Mouse (Mus musculus) left cerebral cortex, adult 8-10 months (tissue): ENCODE results near the gene Fam240a. TPM values are rescaled to one million over a fixed set of nuclear protein-coding genes. Genes with fewer than 3 reads are reported as not detected.
A peak's percentile ranks its signal among the peaks of the same experiment; 100 is the strongest.

ENCODE experiments used
- DNase-seq, 2 experiments: peaks; one replicate each; pipeline ENCODE4 v3.0.0; 2022; ENCODE audit warnings: low spot score in 2 of 2
- total RNA-seq, 4 experiments: library from RNA; stranded (reverse); gene quantifications; 2 replicates each; pipeline ENCODE4 v1.2.4; 2022

The Fam240a gene
- total RNA-seq, 4 experiments from 2014 or later = not detected

DNA sequence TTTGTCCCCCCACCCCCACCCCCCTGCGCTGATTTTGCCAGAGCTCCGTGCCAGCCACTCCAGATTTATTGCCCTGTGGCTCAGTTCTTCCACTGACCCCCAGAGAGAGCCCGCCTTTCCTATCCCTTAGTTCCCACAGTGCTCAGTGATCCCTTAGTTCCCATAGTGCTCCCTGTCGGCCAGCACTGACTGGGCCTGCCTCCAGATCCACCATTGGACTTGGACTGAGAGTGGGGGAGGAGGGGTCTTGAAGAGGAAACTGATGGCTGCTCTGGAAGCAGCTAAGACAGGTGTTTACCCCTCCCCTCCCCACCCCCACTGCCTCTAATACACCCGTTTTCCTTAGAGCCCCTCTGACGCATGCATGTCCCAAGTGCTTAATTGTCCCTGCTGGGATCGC is 20.7 kb downstream of the Fam240a start:
- DNase-seq = no peak

DNA sequence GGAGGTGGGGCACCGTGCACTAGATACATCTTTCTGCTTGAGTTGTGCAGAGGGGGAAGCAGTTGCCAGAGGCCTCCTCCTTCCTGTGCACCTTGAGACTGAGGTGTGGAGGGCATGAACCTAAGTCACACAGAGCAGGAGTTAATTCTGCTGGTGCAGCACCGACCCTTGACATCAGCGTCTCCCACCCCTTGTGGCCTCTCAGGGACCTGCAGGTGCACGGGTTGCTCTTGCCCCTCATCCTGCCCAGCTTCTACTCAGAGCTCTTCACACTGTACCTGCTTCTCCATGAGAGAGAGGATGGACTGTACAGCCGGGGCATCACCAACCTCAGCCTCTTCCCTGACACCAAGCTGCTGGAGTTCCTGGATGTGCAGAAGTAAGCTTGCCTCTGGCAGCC is 21.2 kb downstream of the Fam240a start:
- DNase-seq = no peak

DNA sequence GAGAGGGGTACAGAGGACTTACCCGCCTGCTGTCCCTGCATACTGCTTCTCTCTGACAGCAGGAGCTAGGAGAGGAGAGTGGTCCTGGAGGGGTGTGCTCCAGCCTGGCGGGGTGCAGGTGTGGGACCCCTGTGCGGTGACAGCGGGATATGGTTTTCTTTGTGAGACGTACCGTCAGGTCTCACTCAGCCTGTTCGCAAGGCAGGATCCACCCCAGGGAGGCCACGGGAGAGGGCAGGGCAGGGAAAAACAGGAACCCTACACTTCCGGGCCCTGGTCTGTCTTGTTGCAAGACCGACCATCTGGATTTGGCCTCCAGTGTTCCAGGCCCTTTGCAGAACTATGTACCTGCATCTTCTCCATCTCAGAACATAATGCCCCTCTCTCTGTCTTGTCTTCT is 23.2 kb downstream of the Fam240a start:
- DNase-seq = no peak

DNA sequence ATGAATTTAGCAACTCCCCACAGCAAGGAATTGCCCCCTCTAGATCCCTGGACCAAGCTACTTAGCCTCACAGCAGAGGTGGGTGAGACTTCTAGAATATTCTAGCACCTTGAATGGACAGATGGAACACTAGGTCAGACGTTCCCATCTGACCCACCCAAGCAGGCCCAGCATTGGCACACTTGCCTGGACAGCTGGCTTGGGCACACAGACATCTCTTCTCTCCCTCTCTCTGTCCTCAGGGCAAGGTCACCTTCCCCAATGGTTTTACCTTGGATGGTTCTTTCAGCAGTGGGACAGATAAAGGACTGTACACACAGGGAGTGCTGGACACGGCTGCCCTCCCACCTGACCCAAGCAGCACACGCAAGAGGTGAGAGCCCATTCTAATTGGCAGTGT is 24.1 kb downstream of the Fam240a start:
- DNase-seq = no peak

DNA sequence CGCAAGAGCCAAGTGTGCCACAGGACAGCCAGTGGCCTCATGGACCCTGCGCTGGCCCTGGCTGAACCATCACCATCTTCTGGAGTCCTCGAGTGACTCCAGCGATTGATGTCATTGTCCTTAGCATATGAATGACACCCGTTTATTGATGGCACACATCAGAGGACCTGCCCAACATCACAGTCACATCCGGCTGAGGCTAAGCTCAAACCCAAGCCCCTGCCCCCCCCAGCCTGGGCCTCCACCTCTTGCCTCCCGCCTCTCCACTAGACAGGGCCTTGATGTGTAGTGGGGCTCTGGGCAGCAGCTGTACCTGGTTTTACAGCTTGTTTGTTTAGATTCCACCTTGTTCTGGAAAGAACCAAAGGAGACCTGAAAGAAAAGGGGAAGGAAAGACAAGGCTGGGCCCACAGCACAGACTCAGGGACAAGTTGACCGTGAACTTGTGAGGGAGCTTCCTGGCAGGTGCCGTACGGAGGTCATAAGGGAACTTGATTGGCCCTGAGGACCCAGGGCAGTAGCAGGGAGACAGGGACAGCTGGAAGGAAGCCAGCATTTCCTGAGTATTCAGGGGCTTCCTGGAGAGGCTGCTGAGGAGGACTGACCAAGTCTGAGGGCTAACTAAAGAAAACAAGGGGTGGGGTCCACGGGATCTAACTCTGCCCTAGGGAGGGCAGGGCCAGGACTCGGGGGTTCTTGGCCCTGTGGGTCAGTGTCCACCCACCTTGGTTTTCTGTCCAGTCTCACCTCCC is 25.4 kb downstream of the Fam240a start:
- DNase-seq = no peak

DNA sequence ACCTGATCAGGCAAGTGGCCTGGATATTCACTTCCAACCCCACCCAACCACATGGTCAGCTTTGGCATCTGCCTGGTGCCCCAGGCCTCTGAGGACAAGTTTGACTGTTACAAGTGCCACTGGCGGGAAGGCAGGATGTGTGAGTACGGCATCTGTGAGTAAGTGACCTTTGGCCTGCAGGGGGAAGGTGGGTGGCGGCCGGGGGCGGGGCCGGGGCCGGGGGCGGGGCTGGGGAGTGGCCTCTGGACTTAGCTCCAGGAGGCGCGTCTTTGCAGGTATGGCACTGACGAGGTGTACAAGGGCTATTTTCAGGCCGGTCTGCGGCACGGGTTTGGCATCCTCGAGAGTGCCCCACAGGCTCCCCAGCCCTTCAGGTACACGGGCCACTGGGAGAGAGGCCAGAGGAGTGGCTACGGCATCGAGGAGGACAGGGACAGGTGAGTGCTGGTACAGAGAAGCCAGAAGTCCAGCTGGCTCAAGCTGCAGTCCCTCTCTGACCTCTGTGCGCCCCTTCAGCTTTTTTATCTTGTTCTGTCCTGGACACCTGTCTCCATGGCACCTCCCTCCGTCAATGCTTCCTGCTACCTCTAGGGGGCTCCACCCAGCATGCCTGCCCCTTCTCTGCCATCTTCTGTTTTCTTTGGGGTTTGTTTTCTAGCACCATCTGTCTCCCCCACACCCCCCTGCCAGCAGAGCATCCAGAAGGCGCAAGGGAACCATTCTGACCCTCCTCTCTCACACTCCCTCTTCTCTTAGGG is 26.5 kb downstream of the Fam240a start:
- DNase-seq = no peak

DNA sequence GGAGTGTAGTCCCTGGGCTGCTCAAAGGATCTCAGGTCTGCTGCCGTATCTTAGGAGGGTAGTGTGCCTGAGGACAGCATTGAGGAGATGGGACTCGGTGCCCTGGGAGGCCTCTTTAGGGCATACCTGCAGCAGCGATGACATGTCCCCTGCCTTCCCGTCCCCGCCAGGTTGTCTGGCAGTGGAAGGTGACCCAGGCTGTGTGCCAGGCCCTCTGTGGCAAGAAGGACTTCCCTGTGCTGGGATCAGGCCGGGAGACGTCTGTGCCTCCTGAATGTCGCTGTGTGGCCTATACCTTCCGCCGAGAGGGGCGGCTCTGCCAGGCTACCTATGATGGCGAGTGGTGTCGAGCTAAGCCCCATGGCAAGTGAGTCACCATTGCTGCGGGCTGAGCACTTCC is 27.7 kb downstream of the Fam240a start:
- DNase-seq = no peak

DNA sequence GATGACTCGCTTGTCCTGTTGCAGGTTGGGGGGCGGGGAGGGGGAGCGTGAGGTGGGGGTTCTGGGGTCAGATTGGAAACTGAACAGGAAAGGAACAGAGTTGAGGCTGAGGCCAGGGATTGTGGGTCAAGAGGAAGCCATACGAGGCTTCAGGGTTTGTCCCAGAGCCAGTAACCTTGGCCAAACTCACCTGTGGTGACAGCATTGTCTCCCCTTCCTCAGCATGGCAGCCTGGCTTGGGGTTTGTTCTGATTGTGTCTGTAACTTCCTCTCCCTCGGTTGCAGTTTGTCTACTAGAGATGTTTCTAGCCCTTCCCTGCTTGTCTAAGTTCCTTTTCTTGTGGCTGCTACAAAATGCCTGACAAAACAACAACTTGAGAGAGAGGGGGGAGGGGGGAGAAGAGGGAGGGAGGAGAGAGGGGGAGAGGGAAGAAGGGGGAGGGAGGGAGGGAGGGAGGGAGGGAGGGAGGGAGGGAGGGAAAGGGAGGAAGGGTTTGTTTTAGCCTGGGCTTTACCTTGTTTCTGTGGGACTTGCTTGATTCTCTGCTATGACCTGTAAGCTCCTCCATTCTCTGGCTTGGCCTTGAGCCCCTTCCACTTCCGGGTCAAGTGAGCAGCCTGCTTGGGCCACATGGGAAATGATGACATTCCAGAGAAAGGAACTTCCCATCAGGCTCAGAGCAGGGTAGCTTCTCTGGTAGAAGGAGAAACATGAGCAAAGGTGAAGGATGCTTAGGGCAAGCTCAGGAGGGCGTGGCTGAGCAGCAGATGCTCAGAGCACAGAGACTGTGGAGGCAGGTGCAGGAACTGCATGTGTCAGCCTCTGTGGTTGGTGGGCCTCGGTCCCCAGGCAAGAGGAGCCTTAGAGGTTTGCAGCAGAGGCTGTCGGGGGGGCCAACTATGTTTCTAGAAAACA is 29.0 kb downstream of the Fam240a start:
- no peak for DNase-seq

DNA sequence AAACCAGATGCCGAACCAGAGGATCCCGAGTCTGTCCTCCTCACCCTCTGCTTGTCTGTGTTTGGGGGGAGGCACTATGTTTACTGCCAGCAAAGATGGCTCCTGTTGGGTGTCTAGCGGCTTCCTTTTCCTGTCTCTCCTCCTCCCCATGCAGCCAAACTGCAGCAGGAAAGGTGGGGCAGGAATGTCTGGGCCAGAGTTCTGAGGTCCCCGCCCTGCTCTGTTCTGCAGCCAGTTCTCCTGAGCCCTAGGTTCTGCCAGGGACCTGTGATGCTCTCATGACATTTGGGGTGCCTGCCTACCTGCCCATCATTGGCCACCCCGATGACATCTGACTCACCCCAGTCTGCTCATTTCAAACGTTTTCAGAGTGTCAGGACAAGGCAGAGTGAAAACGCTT is 34.7 kb downstream of the Fam240a start:
- no peak for DNase-seq

DNA sequence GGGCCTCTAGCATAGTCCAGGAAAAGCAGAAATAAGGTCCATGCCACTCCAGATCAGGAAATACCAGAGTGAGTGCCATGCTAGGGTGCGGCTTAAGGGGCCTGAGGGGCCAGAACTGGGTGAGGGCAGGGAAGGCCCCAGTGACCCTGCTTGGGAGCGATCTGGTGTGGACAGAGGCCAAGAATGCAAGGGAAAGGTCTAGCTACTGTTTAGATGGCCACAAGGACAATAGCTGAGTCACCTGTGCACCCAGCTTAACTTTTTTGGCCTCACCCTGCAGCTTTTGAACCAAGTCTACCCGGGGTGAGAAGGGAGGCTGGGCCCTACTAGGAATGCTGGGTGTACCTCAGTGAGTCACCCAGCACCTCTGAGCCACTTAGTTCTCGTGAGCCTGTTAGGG is 35.9 kb downstream of the Fam240a start:
- DNase-seq = no peak

DNA sequence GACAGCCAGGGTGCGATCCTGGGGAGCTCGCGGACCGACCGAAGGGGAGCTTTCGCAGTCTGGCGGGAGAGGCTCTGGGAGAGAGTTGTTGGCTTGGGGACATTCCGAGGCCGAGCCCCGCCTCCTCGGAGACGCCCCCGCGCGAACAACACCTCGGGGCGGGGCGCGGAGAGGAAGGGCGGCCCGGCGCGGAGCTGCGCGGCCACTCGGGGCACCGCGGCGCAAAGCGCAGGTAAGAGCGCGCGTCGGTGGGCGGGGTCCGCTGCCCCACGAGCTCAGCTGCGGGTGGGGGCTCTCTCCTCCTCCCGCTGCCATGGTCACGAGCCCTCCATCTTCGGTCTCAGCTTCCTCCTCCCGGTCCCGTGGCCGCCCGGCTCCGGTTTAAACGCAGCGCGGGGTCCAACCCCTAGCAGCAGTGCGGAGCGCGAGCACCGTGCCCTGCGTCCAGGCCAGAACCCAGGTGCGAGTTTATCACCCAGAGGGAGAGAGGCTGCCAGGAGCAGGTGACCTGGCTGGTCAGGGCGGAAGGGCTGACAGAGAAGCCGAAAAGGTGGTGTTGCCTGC is 36.6 kb downstream of the Fam240a start, which contains the start of gene Tmie:
Gene Tmie (minus strand): TSS at position 116 of the 564 bp plus-strand sequence.
- peak in 1 of 2 experiments; percentile 36 for DNase-seq

DNA sequence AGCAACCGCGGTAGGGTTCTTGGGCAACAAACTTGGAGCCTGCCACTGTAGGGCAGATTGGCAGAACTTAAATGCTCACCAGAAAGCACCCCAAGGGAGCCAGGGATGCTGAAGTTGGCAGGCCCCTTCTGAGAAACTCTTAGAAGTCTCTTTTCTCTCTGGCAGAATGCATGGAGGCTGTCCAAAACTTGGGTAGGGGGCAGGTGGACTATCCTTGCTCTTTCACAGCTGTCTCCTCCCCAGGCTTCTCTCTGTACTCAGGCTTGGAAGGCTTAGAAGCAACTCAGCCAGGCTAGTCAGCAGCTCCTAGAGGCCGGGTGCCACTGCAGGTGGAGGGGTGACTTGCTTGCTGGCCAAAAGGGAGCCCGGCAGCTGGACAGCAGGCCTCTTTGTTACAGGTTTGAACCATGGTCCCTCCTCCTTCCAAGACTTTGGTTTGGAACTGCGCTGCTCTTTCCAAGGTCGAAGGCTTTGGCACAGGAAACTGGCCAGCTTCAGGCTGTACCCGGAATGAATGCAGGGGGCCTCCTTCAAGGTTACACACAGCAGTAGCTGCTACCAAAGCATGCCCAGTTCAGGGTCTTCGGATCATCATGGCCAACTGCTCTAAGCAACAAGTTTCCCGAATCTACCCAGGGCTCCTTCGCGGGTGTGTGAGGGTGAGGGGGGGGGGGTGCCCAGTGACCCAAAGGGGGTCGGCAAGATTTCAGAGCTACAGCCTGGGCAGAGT is 37.3 kb downstream of the Fam240a start, which contains the start of gene Als2cl:
Gene Als2cl (plus strand): TSS at position 680 of the 730 bp plus-strand sequence.
- DNase-seq = peak in 1 of 2 experiments; percentile 48

DNA sequence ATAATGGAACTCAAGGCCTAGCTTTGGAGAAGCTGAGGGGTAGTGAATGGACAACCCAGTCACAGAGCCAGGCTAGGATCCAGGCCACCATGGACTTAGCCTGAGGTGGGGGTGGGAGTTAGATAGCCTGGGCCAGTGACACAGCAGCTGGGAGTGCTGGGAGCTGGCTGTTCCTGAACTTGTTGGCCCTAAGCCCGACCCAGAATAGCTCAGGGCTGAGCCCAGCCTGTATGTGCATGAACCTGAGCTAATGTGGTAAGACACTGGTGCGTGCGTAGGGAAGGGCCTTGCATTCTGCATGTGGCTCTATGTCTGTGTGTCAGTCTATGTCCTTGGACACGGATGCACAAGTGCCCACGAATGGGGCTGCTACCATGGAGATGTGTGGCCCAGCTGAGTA is 38.8 kb downstream of the Fam240a start:
- DNase-seq = peak in 1 of 2 experiments; percentile 31

DNA sequence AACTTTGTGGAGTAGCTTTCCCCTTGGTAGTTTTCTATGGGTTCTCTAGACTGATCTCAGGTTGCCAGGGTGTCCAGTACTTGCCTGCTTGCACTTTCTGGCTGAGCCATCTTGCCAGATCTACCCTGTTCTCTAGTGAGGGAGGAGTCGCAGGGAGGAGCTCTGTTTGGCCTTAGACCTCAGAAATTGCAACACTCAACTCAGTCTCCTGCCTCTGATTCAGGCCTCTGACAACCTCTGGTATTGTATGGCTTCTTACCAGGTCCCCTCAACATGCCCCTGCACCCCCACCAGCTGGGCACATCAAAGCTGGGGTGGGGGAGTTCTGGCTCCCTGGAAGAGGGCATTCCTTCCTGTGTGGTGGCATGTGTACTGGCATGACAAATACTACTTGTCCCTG is 39.3 kb downstream of the Fam240a start:
- no peak for DNase-seq

DNA sequence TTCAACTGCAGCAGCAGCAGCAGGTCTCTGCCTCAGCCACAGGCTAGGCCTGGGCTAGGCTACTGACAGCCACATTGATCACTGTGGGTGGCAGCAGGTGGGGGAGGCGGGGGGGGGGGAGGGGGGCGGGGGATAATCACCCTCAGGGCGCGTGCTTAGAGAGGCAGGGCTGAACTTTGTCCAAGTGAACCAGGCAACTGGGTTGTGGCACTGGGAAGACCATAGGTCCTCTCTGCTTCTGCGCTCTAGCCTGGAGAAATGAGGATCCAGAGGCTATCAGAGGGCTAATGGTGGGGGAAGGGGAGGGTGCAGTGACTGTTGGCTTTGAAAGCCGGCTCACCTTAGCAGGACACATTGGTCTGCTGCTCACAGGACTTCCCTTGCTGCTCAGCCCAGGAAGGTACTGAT is 41.4 kb downstream of the Fam240a start:
- DNase-seq = no peak

DNA sequence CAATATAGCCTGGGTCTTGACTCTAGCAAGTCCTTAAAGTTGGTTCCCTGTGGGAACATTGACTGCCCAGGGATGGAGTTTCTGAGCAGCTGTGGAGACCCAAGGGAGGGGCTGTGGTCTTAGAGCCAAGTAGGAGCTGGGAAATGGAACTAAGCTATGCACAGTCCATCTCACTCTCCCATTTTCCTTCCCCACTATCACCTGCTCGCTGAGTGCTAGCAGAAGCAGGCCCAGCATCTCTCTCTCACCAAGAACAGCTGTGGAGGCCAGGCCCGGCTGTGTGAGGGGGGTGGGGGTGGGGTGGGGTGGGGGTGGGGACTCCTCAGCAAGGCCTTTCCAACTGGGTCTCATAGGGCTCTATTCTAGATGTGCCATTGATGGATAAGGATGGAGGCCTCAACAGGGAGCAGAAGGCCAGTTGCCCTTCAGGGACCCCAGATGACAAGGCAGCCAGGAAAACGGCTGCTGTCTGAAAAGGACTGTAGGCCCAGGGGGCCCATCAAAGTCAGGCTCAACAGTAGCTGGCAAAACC is 41.9 kb downstream of the Fam240a start:
- no peak for DNase-seq

DNA sequence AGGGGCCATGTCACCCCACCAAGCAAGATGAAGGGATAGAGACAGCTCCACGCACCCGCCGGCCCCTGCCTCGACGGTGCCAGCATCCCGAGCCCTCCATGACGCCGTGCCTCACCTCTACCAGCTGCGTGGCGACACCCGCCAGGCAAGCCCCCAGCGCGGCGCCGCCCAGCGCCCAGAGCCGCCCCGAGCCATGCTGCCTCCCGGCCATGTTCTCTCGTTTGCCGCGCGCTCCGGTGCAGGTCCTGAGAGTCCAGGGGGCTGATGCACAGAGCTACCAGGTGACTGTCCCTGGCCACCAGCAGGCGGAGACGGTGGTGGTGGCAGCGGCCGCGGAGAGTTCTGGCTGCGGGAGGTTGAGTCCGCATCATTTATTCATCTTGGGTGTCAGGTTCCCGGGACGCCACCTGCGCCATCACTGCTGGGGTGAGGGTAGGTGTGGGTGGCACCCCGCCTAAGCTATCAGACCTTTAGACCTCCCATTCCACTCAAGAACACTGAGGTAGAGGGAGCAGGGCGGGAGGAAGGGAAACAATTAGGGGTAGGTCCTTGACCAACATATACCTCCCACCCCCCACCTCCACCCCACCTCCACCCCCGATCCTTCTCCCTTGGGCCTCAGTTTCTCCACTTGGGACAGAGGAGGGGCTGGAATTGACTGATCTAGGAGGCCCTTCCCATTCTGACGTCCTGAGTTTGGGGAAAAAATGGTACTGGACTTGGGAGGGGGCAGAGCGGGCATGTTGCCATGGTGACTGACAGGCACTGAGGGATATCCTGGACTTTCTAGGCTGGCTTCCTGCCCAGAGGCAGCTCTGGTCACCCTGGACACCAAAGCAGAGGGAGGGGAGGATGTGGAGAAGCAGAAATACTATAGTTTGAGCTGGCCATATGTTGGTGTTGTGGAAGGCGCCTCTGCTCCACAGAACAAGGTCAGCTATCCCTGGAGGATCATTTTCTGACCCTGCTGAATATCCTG is 42.7 kb downstream of the Fam240a start:
- peak in 1 of 2 experiments; percentile 45 for DNase-seq

DNA sequence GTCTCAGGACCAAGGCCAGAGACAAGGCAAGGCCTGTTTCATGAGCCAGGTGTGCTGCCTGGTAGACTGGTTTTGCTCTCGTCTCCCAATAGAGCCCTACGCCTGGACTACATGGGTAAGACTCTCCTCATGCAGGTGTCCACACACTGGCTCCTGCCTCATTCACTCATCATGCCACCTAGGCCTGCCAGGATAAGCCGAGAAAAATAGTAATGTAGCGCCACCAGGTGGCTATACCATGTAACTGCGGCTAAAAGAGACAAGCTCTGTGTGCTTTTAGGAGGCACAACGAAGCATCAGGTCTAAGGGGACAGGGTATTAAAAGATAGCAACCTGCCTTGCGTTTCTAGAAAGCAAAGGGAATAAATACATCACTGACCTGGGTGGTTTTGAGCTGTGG is 45.6 kb downstream of the Fam240a start:
- no peak for DNase-seq
